24 mouse cellular contexts compared by ENCODE assay signal in genomic region chr17:12123168-12123567, GRCm38 (mm10). TPM values are rescaled to one million over a fixed set of nuclear protein-coding genes. Genes with fewer than 3 reads are reported as not detected.
DNase-seq lines count a peak whose midpoint lies in the region; ATAC-seq and TF ChIP-seq lines count a peak whose summit lies in the region.
"Had no signal": no experiment of that assay in that cellular context is flagged by ENCODE, and none has a peak within 500 bp of the region (broad histone marks: within the 10 kb centered on the region; RNA-seq: fewer than 3 reads in every experiment).

No protein-coding gene starts in this region.

- H3K36me3 ChIP-seq in erythroblast, embryonic 14.5 days (ENCODE audit: control insufficient read depth): peaks cover 72% of the 10 kb centered on the region
- H3K36me3 ChIP-seq in liver, embryonic 12.5 days: peaks cover 46% of the 10 kb centered on the region
- H3K36me3 ChIP-seq in liver, embryonic 14.5 days (replicated peaks; ENCODE audit: control insufficient read depth, insufficient read depth, low read depth): peaks cover 29% of the 10 kb centered on the region
- H3K36me3 ChIP-seq in forebrain, embryonic 15.5 days: peaks cover 22% of the 10 kb centered on the region
- H3K36me3 ChIP-seq in hindbrain, embryonic 10.5 days: peaks cover 50% of the 10 kb centered on the region
- H3K36me3 ChIP-seq: intestine, embryonic 15.5 days had no signal

- WGBS in liver, embryonic 12.5 days (ENCODE audit: insufficient replicate concordance): 57% methylated on average over 3 of the region's 3 CpGs
- 36% methylated on average over 3 of the region's 3 CpGs for WGBS in liver, embryonic 14.5 days (ENCODE audit: insufficient replicate concordance)
- 90% methylated on average over 3 of the region's 3 CpGs for WGBS in forebrain, embryonic 15.5 days
- WGBS in hindbrain, embryonic 10.5 days: 86% methylated on average over 3 of the region's 3 CpGs

- H3K9ac ChIP-seq in liver, embryonic 12.5 days: peak overlapping the region; percentile 22; the same call in 1 of the 2 replicates
- H3K9ac ChIP-seq in liver, embryonic 14.5 days (replicated peaks): no peak overlapping the region
- H3K9ac ChIP-seq in forebrain, embryonic 15.5 days (replicated peaks): no peak overlapping the region
- H3K9ac ChIP-seq: forebrain, embryonic 12.5 days; hindbrain, embryonic 15.5 days; intestine, embryonic 15.5 days; neural tube, embryonic 15.5 days had no signal

- no peak for TF ChIP-seq EP300 in liver, embryonic 14.5 days (IDR thresholded peaks at IDR 0.05; ENCODE audit: low read depth)

- H3K27ac ChIP-seq in liver, embryonic 12.5 days: peak overlapping the region; percentile 70
- H3K27ac ChIP-seq in liver, embryonic 14.5 days: peak overlapping the region; percentile 0; the same call in 1 of the 2 replicates
- H3K27ac ChIP-seq in forebrain, embryonic 15.5 days (replicated peaks): no peak overlapping the region
- H3K27ac ChIP-seq in hindbrain, embryonic 10.5 days: no peak overlapping the region
- H3K27ac ChIP-seq: forebrain, embryonic 12.5 days; gastrocnemius, adult 2 months; hindbrain, embryonic 15.5 days; intestine, embryonic 15.5 days; midbrain, embryonic 10.5 days; neural tube, embryonic 15.5 days had no signal

- no peak for ATAC-seq in erythroblast, adult 5-6 weeks (replicated peaks; ENCODE audit: low FRiP score, poor library complexity, severe bottlenecking)
- ATAC-seq in liver, embryonic 12.5 days: no peak
- ATAC-seq in liver, embryonic 14.5 days (ENCODE audit: insufficient read depth): no peak
- no peak for ATAC-seq in forebrain, embryonic 15.5 days (replicated peaks)
- ATAC-seq: activated CD4-positive, CD25-positive, alpha-beta regulatory T cell, adult 4 months; intestine, embryonic 15.5 days had no signal

- peaks cover 87% of the 10 kb centered on the region for H3K4me1 ChIP-seq in erythroblast, embryonic 14.5 days (ENCODE audit: control insufficient read depth)
- H3K4me1 ChIP-seq in liver, embryonic 12.5 days: peaks cover 86% of the 10 kb centered on the region
- H3K4me1 ChIP-seq in liver, embryonic 14.5 days (replicated peaks; ENCODE audit: control insufficient read depth in 2 of 2, insufficient read depth in 2 of 2, low read length in 1 of 2): peaks cover 31 to 35% of the 10 kb centered on the region in 2 experiments
- H3K4me1 ChIP-seq in forebrain, embryonic 15.5 days: peaks cover 21% of the 10 kb centered on the region
- peaks cover 27% of the 10 kb centered on the region for H3K4me1 ChIP-seq in hindbrain, embryonic 10.5 days (replicated peaks)

- H3K9me3 ChIP-seq in erythroblast, embryonic 14.5 days (ENCODE audit: control insufficient read depth, low read length): no peaks in the 10 kb centered on the region
- no peaks in the 10 kb centered on the region; the same call in 1 of the 2 replicates for H3K9me3 ChIP-seq in liver, embryonic 12.5 days (replicated peaks)
- H3K9me3 ChIP-seq in liver, embryonic 14.5 days (ENCODE audit: control insufficient read depth, low read length): no peaks in the 10 kb centered on the region
- H3K9me3 ChIP-seq in forebrain, embryonic 15.5 days: no peaks in the 10 kb centered on the region
- peaks cover 5% of the 10 kb centered on the region; the same call in 1 of the 2 replicates for H3K9me3 ChIP-seq in hindbrain, embryonic 10.5 days
- H3K9me3 ChIP-seq: forebrain, embryonic 12.5 days; hindbrain, embryonic 15.5 days; intestine, embryonic 15.5 days; midbrain, embryonic 10.5 days; neural tube, embryonic 15.5 days had no signal

- TF ChIP-seq CTCF in liver, embryonic 14.5 days (IDR thresholded peaks at IDR 0.05; ENCODE audit: low read depth): no peak

- H3K27me3 ChIP-seq in erythroblast, embryonic 14.5 days (ENCODE audit: control insufficient read depth): no peaks in the 10 kb centered on the region
- H3K27me3 ChIP-seq in liver, embryonic 12.5 days (replicated peaks): no peaks in the 10 kb centered on the region
- H3K27me3 ChIP-seq in liver, embryonic 14.5 days (ENCODE audit: control insufficient read depth, insufficient read depth, low read length): no peaks in the 10 kb centered on the region
- no peaks in the 10 kb centered on the region for H3K27me3 ChIP-seq in forebrain, embryonic 15.5 days
- H3K27me3 ChIP-seq in hindbrain, embryonic 10.5 days (ENCODE audit: insufficient read depth, poor library complexity, severe bottlenecking): no peaks in the 10 kb centered on the region
- H3K27me3 ChIP-seq: forebrain, embryonic 12.5 days; hindbrain, embryonic 15.5 days; intestine, embryonic 15.5 days; neural tube, embryonic 15.5 days had no signal

- DNase-seq in liver: no peak
- DNase-seq in liver, embryonic 14.5 days (ENCODE audit: low read depth in 3 of 3, low spot score in 3 of 3): no peak
- DNase-seq in hindbrain, embryonic 10.5 days (ENCODE audit: low spot score): no peak
- DNase-seq: B cell, adult 2 months; cerebellum, adult 18-20 months; cerebellum, postnatal 14 days; gastrocnemius, adult 2 months; heart, postnatal 4 days; kidney, adult 8-10 months; kidney, postnatal 14 days; layer of hippocampus, postnatal 36 days; lung, adult 18-20 months; lung, postnatal 10 days; right cerebral cortex, adult 18-20 months had no signal

- peak overlapping the region; percentile 48 for H3K4me3 ChIP-seq in erythroblast, embryonic 14.5 days (replicated peaks)
- H3K4me3 ChIP-seq in liver, embryonic 12.5 days: peak overlapping the region; percentile 16; the same call in 1 of the 2 replicates
- no peak overlapping the region for H3K4me3 ChIP-seq in liver, embryonic 14.5 days (ENCODE audit: insufficient read depth in 1 of 2, low read depth in 2 of 2, low read length in 2 of 2)
- H3K4me3 ChIP-seq in forebrain, embryonic 15.5 days: no peak overlapping the region
- H3K4me3 ChIP-seq in hindbrain, embryonic 10.5 days: no peak overlapping the region
- H3K4me3 ChIP-seq: forebrain, embryonic 12.5 days; gastrocnemius, adult 2 months; hindbrain, embryonic 15.5 days; intestine, embryonic 15.5 days; midbrain, embryonic 10.5 days; neural tube, embryonic 15.5 days had no signal

- peak overlapping the region; percentile 95 for H3K4me2 ChIP-seq in liver, embryonic 12.5 days
- H3K4me2 ChIP-seq in liver, embryonic 14.5 days (ENCODE audit: low read depth): peak overlapping the region; percentile 100
- H3K4me2 ChIP-seq in forebrain, embryonic 15.5 days (replicated peaks): no peak overlapping the region
- H3K4me2 ChIP-seq: forebrain, embryonic 12.5 days; hindbrain, embryonic 15.5 days; intestine, embryonic 15.5 days; neural tube, embryonic 15.5 days had no signal

RNA-seq across cellular contexts. Expression of gene Agpat4, which starts 4.7 kb away (rescaled TPM):
- 7.2 and 7.6 TPM in 2 replicates for polyA plus RNA-seq in erythroblast, embryonic 14.5 days (2012)
- total RNA-seq in erythroblast, adult 5-6 weeks (2015; ENCODE audit: low replicate concordance): 73.6 and 79.0 TPM in 2 replicates
- total RNA-seq in erythroblast, adult 5-6 weeks (2017; ENCODE audit: low replicate concordance): 99.3 and 133 TPM in 2 replicates
- polyA plus RNA-seq in liver, embryonic 12.5 days (2016; fragmentation: Nextera tagmentation; extraction: Ambion mirVana): 31.6 and 35.2 TPM in 2 replicates
- polyA plus RNA-seq in liver, embryonic 14.5 days (2012; rRNA removed): 15.0 and 16.2 TPM in 2 replicates
- 10.5 and 12.1 TPM in 2 replicates for polyA plus RNA-seq in liver, embryonic 14.5 days (2014; fragmentation: Nextera tagmentation; extraction: Ambion mirVana)
- 53.6 and 54.7 TPM in 2 replicates for polyA plus RNA-seq in forebrain, embryonic 15.5 days (2015; fragmentation: Nextera tagmentation; extraction: Ambion mirVana)
- 44.4 and 47.0 TPM in 2 replicates for polyA plus RNA-seq in hindbrain, embryonic 10.5 days (2016; fragmentation: Nextera tagmentation; extraction: Ambion mirVana)

Comparison
In these comparisons a context has a peak if more than half of its experiments do, and no peak if none do; other contexts are left out.
1. H3K4me3 ChIP-seq: peak in erythroblast, embryonic 14.5 days (single experiment) and liver, embryonic 12.5 days (single experiment); none in liver, embryonic 14.5 days (0 of 2), forebrain, embryonic 15.5 days (single experiment) and hindbrain, embryonic 10.5 days (single experiment).
2. H3K27ac ChIP-seq: peak in liver, embryonic 12.5 days (single experiment) and liver, embryonic 14.5 days (single experiment); none in forebrain, embryonic 15.5 days (single experiment) and hindbrain, embryonic 10.5 days (single experiment).